Mouse (Mus musculus): ENCODE measurements around the gene Elf2. TPM values are rescaled to one million over a fixed set of nuclear protein-coding genes. Genes with fewer than 3 reads are reported as not detected.

The Elf2 gene
- total and polyA plus RNA-seq, 3 experiments, result 31.2 to 41.2 (median 32.2) TPM

DNA sequence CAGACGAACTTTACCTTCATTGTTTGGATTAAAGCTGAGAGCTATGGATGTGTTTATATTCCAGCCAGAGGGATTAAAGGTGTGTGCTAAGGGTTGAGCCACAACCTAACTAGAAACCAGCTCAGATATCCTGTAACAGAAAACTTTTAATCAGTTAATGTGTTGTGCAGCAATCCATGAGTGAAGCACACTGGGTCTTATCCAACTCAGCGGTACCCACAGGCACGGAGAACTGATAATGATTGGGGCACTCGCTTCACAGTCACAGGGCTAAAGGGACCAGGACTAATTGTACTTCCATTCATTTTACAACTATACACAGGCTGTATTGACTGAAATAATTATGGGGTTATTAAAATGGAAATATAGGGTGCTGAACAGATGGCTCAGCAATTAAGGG lies 26.5 kb upstream of the Elf2 start:
- Histone ChIP-seq H3K27me3 (replicated peaks) (no peaks in the 10 kb centered on the region), H3K9ac (ENCODE audit: insufficient read depth, low read depth) (no peak overlapping the region), H3K9me3 (replicated peaks; ENCODE audit: low read length) (peaks cover 4% of the 10 kb centered on the region), H3K4me1 (ENCODE audit: control insufficient read depth in 1 of 2, insufficient read depth in 2 of 2) (peaks cover 8 to 23% of the 10 kb centered on the region in 2 experiments), H3K79me2 (replicated peaks; ENCODE audit: control insufficient read depth, extremely low read depth, insufficient read depth, poor library complexity, severe bottlenecking) (no peaks in the 10 kb centered on the region), H3K36me3 (replicated peaks in 1 of 2; ENCODE audit: control insufficient read depth in 1 of 2, insufficient read depth in 1 of 2, low read length in 1 of 2) (no peaks in the 10 kb centered on the region), H3K27ac (ENCODE audit: insufficient read depth, low read depth) (no peak overlapping the region), H3K4me2 (ENCODE audit: insufficient read depth, low read depth, poor library complexity, severe bottlenecking) (no peak overlapping the region), H3K4me3 (replicated peaks in 1 of 3; ENCODE audit: low read depth in 2 of 3, low read length in 2 of 3, poor library complexity in 1 of 3) (no peak overlapping the region)
- TF ChIP-seq JUN (IDR thresholded peaks at IDR 0.05; ENCODE audit: insufficient read depth, low read depth, low read length) (no peak), NELFE (IDR thresholded peaks at IDR 0.05; ENCODE audit: low read depth, low read length) (no peak), GABPA (IDR thresholded peaks at IDR 0.05; ENCODE audit: insufficient replicate concordance, low read depth, low read length) (no peak), CHD2 (IDR thresholded peaks at IDR 0.05; ENCODE audit: low read length) (no peak), MAZ (IDR thresholded peaks at IDR 0.05; ENCODE audit: low read depth, low read length) (no peak), SIN3A (IDR thresholded peaks at IDR 0.05; ENCODE audit: low read length) (no peak), ZMIZ1 (IDR thresholded peaks at IDR 0.05; ENCODE audit: low read depth, low read length) (no peak), CHD1 (IDR thresholded peaks at IDR 0.05; ENCODE audit: low read depth, low read length) (no peak), ZKSCAN1 (IDR thresholded peaks at IDR 0.05; ENCODE audit: borderline replicate concordance, low read depth, low read length) (no peak), PAX5 (IDR thresholded peaks at IDR 0.05; ENCODE audit: low read length) (no peak), USF2 (conservative IDR thresholded peaks at IDR 0.05; ENCODE audit: low read depth, low read length) (no peak), ELF1 (IDR thresholded peaks at IDR 0.05; ENCODE audit: low read depth, low read length) (no peak), UBTF (IDR thresholded peaks at IDR 0.05; ENCODE audit: low read depth, low read length) (no peak), ETS1 (conservative IDR thresholded peaks at IDR 0.05; ENCODE audit: low read depth, low read length) (no peak), ZNF384 (IDR thresholded peaks at IDR 0.05; ENCODE audit: low read depth, low read length) (no peak), JUND (conservative IDR thresholded peaks at IDR 0.05; ENCODE audit: low read depth, low read length) (no peak)
- DNase-seq (ENCODE audit: extremely low read depth), result no peak
- in situ Hi-C loops (cut with MboI; ENCODE audit: low pct_ligation_motif_present, low pct_unique_long_range_greater_than_20kb, low sequenced_read_pairs) (loop anchor here (10.0 kb wide), 1 partner anchor 132 kb away; no protein-coding TSS in a partner anchor), dilution Hi-C loops (cut with MboI; ENCODE audit: extremely low pct_ligation_motif_present, extremely low pct_unique_long_range_greater_than_20kb, low sequenced_read_pairs) (no loop called here)

- Histone ChIP-seq H3K4me1 (ENCODE audit: control insufficient read depth in 1 of 2, insufficient read depth in 2 of 2) (peaks cover 8 to 23% of the 10 kb centered on the region in 2 experiments), H3K27me3 (replicated peaks) (no peaks in the 10 kb centered on the region), H3K9ac (ENCODE audit: insufficient read depth, low read depth) (no peak overlapping the region), H3K4me3 (replicated peaks in 1 of 3; ENCODE audit: low read depth in 2 of 3, low read length in 2 of 3, poor library complexity in 1 of 3) (peak overlapping the region in 1 of 3 experiments; percentile 42), H3K4me2 (ENCODE audit: insufficient read depth, low read depth, poor library complexity, severe bottlenecking) (peak overlapping the region; percentile 60), H3K27ac (ENCODE audit: insufficient read depth, low read depth) (no peak overlapping the region), H3K36me3 (replicated peaks in 1 of 2; ENCODE audit: control insufficient read depth in 1 of 2, insufficient read depth in 1 of 2, low read length in 1 of 2) (no peaks in the 10 kb centered on the region), H3K79me2 (replicated peaks; ENCODE audit: control insufficient read depth, extremely low read depth, insufficient read depth, poor library complexity, severe bottlenecking) (no peaks in the 10 kb centered on the region), H3K9me3 (replicated peaks; ENCODE audit: low read length) (peaks cover 4% of the 10 kb centered on the region)
- TF ChIP-seq USF2 (conservative IDR thresholded peaks at IDR 0.05; ENCODE audit: low read depth, low read length) (no peak), POLR2AphosphoS2 (IDR thresholded peaks at IDR 0.05; ENCODE audit: low read depth, low read length) (no peak), ETS1 (conservative IDR thresholded peaks at IDR 0.05; ENCODE audit: low read depth, low read length) (no peak), TBP (conservative IDR thresholded peaks at IDR 0.05; ENCODE audit: low read depth, low read length) (no peak), ZNF384 (IDR thresholded peaks at IDR 0.05; ENCODE audit: low read depth, low read length) (no peak), NELFE (IDR thresholded peaks at IDR 0.05; ENCODE audit: low read depth, low read length) (no peak), RCOR1 (conservative IDR thresholded peaks at IDR 0.05; ENCODE audit: low read depth, low read length) (no peak), USF1 (IDR thresholded peaks at IDR 0.05; ENCODE audit: low read depth, low read length) (no peak), UBTF (IDR thresholded peaks at IDR 0.05; ENCODE audit: low read depth, low read length) (no peak), NRF1 (IDR thresholded peaks at IDR 0.05; ENCODE audit: low read depth, low read length) (no peak), ZMIZ1 (IDR thresholded peaks at IDR 0.05; ENCODE audit: low read depth, low read length) (no peak), BHLHE40 (IDR thresholded peaks at IDR 0.05; ENCODE audit: low read depth, low read length) (no peak), ZC3H11A (IDR thresholded peaks at IDR 0.05; ENCODE audit: low read depth, low read length) (no peak), RAD21 (IDR thresholded peaks at IDR 0.05; ENCODE audit: low read depth, low read length) (no peak), POLR2A (IDR thresholded peaks at IDR 0.05; ENCODE audit: low read depth, low read length) (no peak), JUND (conservative IDR thresholded peaks at IDR 0.05; ENCODE audit: low read depth, low read length) (no peak), MAX (IDR thresholded peaks at IDR 0.05; ENCODE audit: low read length) (no peak), MAFK (IDR thresholded peaks at IDR 0.05; ENCODE audit: insufficient replicate concordance, low read length) (no peak), PAX5 (IDR thresholded peaks at IDR 0.05; ENCODE audit: low read length) (no peak), KAT2A (IDR thresholded peaks at IDR 0.05; ENCODE audit: insufficient replicate concordance, low read length) (no peak)
- in situ Hi-C loops (cut with MboI; ENCODE audit: low pct_ligation_motif_present, low pct_unique_long_range_greater_than_20kb, low sequenced_read_pairs), result loop anchor here (10.0 kb wide), 1 partner anchor 131 kb away; no protein-coding TSS in a partner anchor
- dilution Hi-C loops (cut with MboI; ENCODE audit: extremely low pct_ligation_motif_present, extremely low pct_unique_long_range_greater_than_20kb, low sequenced_read_pairs), result no loop called here
- DNase-seq (ENCODE audit: extremely low read depth), result no peak
Observed at GRCm38 (mm10) chr3:51365517-51365882, 25.0 kb upstream of the Elf2 start.
